Mouse (Mus musculus) lung, adult 2 months (tissue): Measurements from ENCODE around the gene Lhfpl2.

ENCODE experiments used
- CTCF ChIP-seq: fragments of 200-500 bp; IDR thresholded peaks from 2 replicates; pipeline ENCODE4 v1.5.1; 2011; ENCODE audit warnings: mild to moderate bottlenecking, low read length, control low read depth; ENCODE audit not compliant: insufficient read depth
- POLR2A ChIP-seq: fragments of 200-500 bp; IDR thresholded peaks from 2 replicates; pipeline ENCODE4 v1.6.1; 2011; ENCODE audit warnings: low read depth, mild to moderate bottlenecking, control low read depth, low read length, borderline replicate concordance; ENCODE audit errors: extremely low read depth

GRCm38 (mm10) chr13:94193227-94193626, 135.6 kb downstream of the Lhfpl2 start:
- TF ChIP-seq CTCF: no peak
- TF ChIP-seq POLR2A: no peak
